Mouse (Mus musculus): Measurements from ENCODE around the gene Ndfip2. TPM values are rescaled to one million over a fixed set of nuclear protein-coding genes. Genes with fewer than 3 reads are reported as not detected.

The Ndfip2 gene
- polyA plus RNA-seq, 1 experiment from 2014 or later = 54.3 TPM

- no peak for ATAC-seq (ENCODE audit: low FRiP score, low read depth)
- H3K9me3 ChIP-seq = no peaks in the 10 kb centered on the region
- 0 out of 2 replicates have a peak, but pooled peaks cover 3% of the 10 kb centered on the region for H3K4me1 ChIP-seq
- H3K4me3 ChIP-seq = no peak overlapping the region
- H3K36me3 ChIP-seq = no peaks in the 10 kb centered on the region
- H3K27me3 ChIP-seq = no peaks in the 10 kb centered on the region
- 91% methylated on average over 5 of the region's 5 CpGs for WGBS
- no peak overlapping the region for H3K27ac ChIP-seq
- no peak overlapping the region for H3K4me2 ChIP-seq (replicated peaks)
- no peak overlapping the region for H3K9ac ChIP-seq
These were observed 4.0 kb upstream of the Ndfip2 start for GRCm38 (mm10) chr14:105254401-105254800.

- Histone ChIP-seq H3K9ac (no peak overlapping the region), H3K4me2 (replicated peaks) (no peak overlapping the region), H3K27ac (no peak overlapping the region), H3K27me3 (no peaks in the 10 kb centered on the region), H3K36me3 (no peaks in the 10 kb centered on the region), H3K9me3 (no peaks in the 10 kb centered on the region), H3K4me1 (peaks cover 10% of the 10 kb centered on the region; the same call in 1 of the 2 replicates), H3K4me3 (no peak overlapping the region)
- 71% methylated on average over 7 of the region's 7 CpGs for WGBS
- ATAC-seq (ENCODE audit: low FRiP score, low read depth) = no peak
These were observed 2.8 kb upstream of the Ndfip2 start for GRCm38 (mm10) chr14:105255620-105256019.

- H3K4me3 ChIP-seq = peak overlapping the region; percentile 87
- WGBS = 11% methylated on average over 30 of the region's 34 CpGs
- H3K4me1 ChIP-seq = peaks cover 14% of the 10 kb centered on the region; the same call in 1 of the 2 replicates
- peak; percentile 83 for ATAC-seq (ENCODE audit: low FRiP score, low read depth)
- no peaks in the 10 kb centered on the region for H3K27me3 ChIP-seq
- H3K9me3 ChIP-seq = no peaks in the 10 kb centered on the region
- no peaks in the 10 kb centered on the region for H3K36me3 ChIP-seq
- peak overlapping the region; percentile 93 for H3K9ac ChIP-seq
- peak overlapping the region; percentile 83 for H3K27ac ChIP-seq
- H3K4me2 ChIP-seq (replicated peaks) = peak overlapping the region; percentile 76
These were observed 885 bp downstream of the Ndfip2 start for GRCm38 (mm10) chr14:105259035-105259880.

GRCm38 (mm10) chr14:105262923-105263322, 4.5 kb downstream of the Ndfip2 start:
- Histone ChIP-seq H3K4me2 (replicated peaks) (no peak overlapping the region), H3K9ac (no peak overlapping the region), H3K27ac (no peak overlapping the region), H3K9me3 (no peaks in the 10 kb centered on the region), H3K36me3 (no peaks in the 10 kb centered on the region), H3K4me1 (peaks cover 14% of the 10 kb centered on the region; the same call in 1 of the 2 replicates), H3K27me3 (no peaks in the 10 kb centered on the region), H3K4me3 (no peak overlapping the region)
- no peak for ATAC-seq (ENCODE audit: low FRiP score, low read depth)
- WGBS = 67% methylated on average over 5 of the region's 5 CpGs

- Histone ChIP-seq H3K4me1 (0 out of 2 replicates have a peak, but pooled peaks cover 5% of the 10 kb centered on the region), H3K4me3 (no peak overlapping the region), H3K27me3 (no peaks in the 10 kb centered on the region), H3K36me3 (0 out of 2 replicates have a peak, but pooled peaks cover 3% of the 10 kb centered on the region), H3K9ac (no peak overlapping the region), H3K27ac (no peak overlapping the region), H3K9me3 (no peaks in the 10 kb centered on the region), H3K4me2 (replicated peaks) (no peak overlapping the region)
- WGBS = 84% methylated on average over 6 of the region's 6 CpGs
- no peak for ATAC-seq (ENCODE audit: low FRiP score, low read depth)
These were observed 8.7 kb downstream of the Ndfip2 start for GRCm38 (mm10) chr14:105267095-105267494.

GRCm38 (mm10) chr14:105272030-105272429, 13.7 kb downstream of the Ndfip2 start:
- H3K9ac ChIP-seq = no peak overlapping the region
- H3K9me3 ChIP-seq = no peaks in the 10 kb centered on the region
- H3K27me3 ChIP-seq = no peaks in the 10 kb centered on the region
- ATAC-seq (ENCODE audit: low FRiP score, low read depth) = no peak
- no peak overlapping the region for H3K4me3 ChIP-seq
- 0 out of 2 replicates have a peak, but pooled peaks cover 3% of the 10 kb centered on the region for H3K36me3 ChIP-seq
- 79% methylated on average over 6 of the region's 6 CpGs for WGBS
- H3K4me1 ChIP-seq = no peaks in the 10 kb centered on the region
- no peak overlapping the region for H3K4me2 ChIP-seq (replicated peaks)
- H3K27ac ChIP-seq = no peak overlapping the region

- no peak overlapping the region for H3K4me2 ChIP-seq (replicated peaks)
- H3K36me3 ChIP-seq = 0 out of 2 replicates have a peak, but pooled peaks cover 3% of the 10 kb centered on the region
- H3K9ac ChIP-seq = no peak overlapping the region
- no peaks in the 10 kb centered on the region for H3K9me3 ChIP-seq
- H3K27ac ChIP-seq = no peak overlapping the region
- no peaks in the 10 kb centered on the region for H3K4me1 ChIP-seq
- H3K27me3 ChIP-seq = no peaks in the 10 kb centered on the region
- ATAC-seq (ENCODE audit: low FRiP score, low read depth) = no peak
- WGBS = 87% methylated on average over 4 of the region's 4 CpGs
- no peak overlapping the region for H3K4me3 ChIP-seq
These were observed 14.2 kb downstream of the Ndfip2 start for GRCm38 (mm10) chr14:105272539-105272938.

- H3K27ac ChIP-seq = 0 out of 2 replicates have a peak overlapping the region, but pooled peaks have one; percentile 10
- no peak overlapping the region for H3K4me3 ChIP-seq
- no peaks in the 10 kb centered on the region for H3K9me3 ChIP-seq
- H3K9ac ChIP-seq = no peak overlapping the region
- WGBS = 68% methylated on average over 5 of the region's 5 CpGs
- H3K36me3 ChIP-seq = 0 out of 2 replicates have a peak, but pooled peaks cover under 1% of the 10 kb centered on the region
- no peaks in the 10 kb centered on the region for H3K4me1 ChIP-seq
- H3K4me2 ChIP-seq (replicated peaks) = no peak overlapping the region
- ATAC-seq (ENCODE audit: low FRiP score, low read depth) = no peak
- H3K27me3 ChIP-seq = no peaks in the 10 kb centered on the region
These were observed 16.8 kb downstream of the Ndfip2 start for GRCm38 (mm10) chr14:105275196-105275595.

GRCm38 (mm10) chr14:105277277-105277676, 18.9 kb downstream of the Ndfip2 start:
- no peaks in the 10 kb centered on the region for H3K9me3 ChIP-seq
- H3K4me2 ChIP-seq (replicated peaks) = no peak overlapping the region
- ATAC-seq (ENCODE audit: low FRiP score, low read depth) = no peak
- 67% methylated on average over 5 of the region's 5 CpGs for WGBS
- no peaks in the 10 kb centered on the region for H3K4me1 ChIP-seq
- H3K4me3 ChIP-seq = no peak overlapping the region
- H3K27me3 ChIP-seq = no peaks in the 10 kb centered on the region
- no peak overlapping the region for H3K9ac ChIP-seq
- no peak overlapping the region for H3K27ac ChIP-seq
- no peaks in the 10 kb centered on the region for H3K36me3 ChIP-seq

GRCm38 (mm10) chr14:105284062-105284461, 25.7 kb downstream of the Ndfip2 start:
- H3K4me3 ChIP-seq = no peak overlapping the region
- H3K36me3 ChIP-seq = peaks cover 7% of the 10 kb centered on the region
- no peak for ATAC-seq (ENCODE audit: low FRiP score, low read depth)
- no peak overlapping the region for H3K9ac ChIP-seq
- no peaks in the 10 kb centered on the region for H3K4me1 ChIP-seq
- no peak overlapping the region for H3K27ac ChIP-seq
- H3K27me3 ChIP-seq = no peaks in the 10 kb centered on the region
- 91% methylated on average over 3 of the region's 3 CpGs for WGBS
- H3K9me3 ChIP-seq = no peaks in the 10 kb centered on the region
- no peak overlapping the region for H3K4me2 ChIP-seq (replicated peaks)

GRCm38 (mm10) chr14:105287557-105287956, 29.2 kb downstream of the Ndfip2 start:
- 96% methylated on average over 4 of the region's 4 CpGs for WGBS
- no peak overlapping the region for H3K9ac ChIP-seq

GRCm38 (mm10) chr14:105287972-105288371, 29.6 kb downstream of the Ndfip2 start:
- H3K4me2 ChIP-seq (replicated peaks) = no peak overlapping the region
- H3K9me3 ChIP-seq = no peaks in the 10 kb centered on the region
- ATAC-seq (ENCODE audit: low FRiP score, low read depth) = no peak
- no peak overlapping the region for H3K9ac ChIP-seq
- WGBS = 89% methylated on average over 2 of the region's 2 CpGs
- H3K27ac ChIP-seq = no peak overlapping the region
- H3K4me3 ChIP-seq = no peak overlapping the region
- no peaks in the 10 kb centered on the region for H3K27me3 ChIP-seq
- H3K36me3 ChIP-seq = peaks cover 25% of the 10 kb centered on the region
- no peaks in the 10 kb centered on the region for H3K4me1 ChIP-seq

More at GRCm38 (mm10) chr14:105287557-105287956, 29.2 kb downstream of the Ndfip2 start:
- Histone ChIP-seq H3K4me3 (no peak overlapping the region), H3K4me1 (no peaks in the 10 kb centered on the region), H3K27ac (no peak overlapping the region), H3K36me3 (peaks cover 20% of the 10 kb centered on the region), H3K27me3 (no peaks in the 10 kb centered on the region), H3K9me3 (no peaks in the 10 kb centered on the region), H3K4me2 (replicated peaks) (no peak overlapping the region)
- no peak for ATAC-seq (ENCODE audit: low FRiP score, low read depth)

All from limb, embryonic 13.5 days (tissue).